Mouse (Mus musculus) embryonic stem cell, embryonic (primary cell): Measurements from ENCODE around the gene Lrrtm3.

Source experiments
- CTCF ChIA-PET, 4 experiments: fragments of 300-600 bp in 2 of 4; fragments of 350-600 bp in 2 of 4; sonication (Branson Sonifier 250); formaldehyde crosslinking; loops; one replicate each; lab custom pipeline; 2022; ENCODE audit warnings: inconsistent platforms in 2 of 4; lab: Charles Lee
- POLR2A ChIA-PET, 4 experiments: fragments of 300-600 bp in 2 of 4; fragments of 350-600 bp in 2 of 4; sonication (Branson Sonifier 250); formaldehyde crosslinking; loops; one replicate each; lab custom pipeline; 2022; ENCODE audit warnings: antibody characterized with exemption in 4 of 4, inconsistent platforms in 1 of 4; lab: Charles Lee

The Lrrtm3 gene

DNA sequence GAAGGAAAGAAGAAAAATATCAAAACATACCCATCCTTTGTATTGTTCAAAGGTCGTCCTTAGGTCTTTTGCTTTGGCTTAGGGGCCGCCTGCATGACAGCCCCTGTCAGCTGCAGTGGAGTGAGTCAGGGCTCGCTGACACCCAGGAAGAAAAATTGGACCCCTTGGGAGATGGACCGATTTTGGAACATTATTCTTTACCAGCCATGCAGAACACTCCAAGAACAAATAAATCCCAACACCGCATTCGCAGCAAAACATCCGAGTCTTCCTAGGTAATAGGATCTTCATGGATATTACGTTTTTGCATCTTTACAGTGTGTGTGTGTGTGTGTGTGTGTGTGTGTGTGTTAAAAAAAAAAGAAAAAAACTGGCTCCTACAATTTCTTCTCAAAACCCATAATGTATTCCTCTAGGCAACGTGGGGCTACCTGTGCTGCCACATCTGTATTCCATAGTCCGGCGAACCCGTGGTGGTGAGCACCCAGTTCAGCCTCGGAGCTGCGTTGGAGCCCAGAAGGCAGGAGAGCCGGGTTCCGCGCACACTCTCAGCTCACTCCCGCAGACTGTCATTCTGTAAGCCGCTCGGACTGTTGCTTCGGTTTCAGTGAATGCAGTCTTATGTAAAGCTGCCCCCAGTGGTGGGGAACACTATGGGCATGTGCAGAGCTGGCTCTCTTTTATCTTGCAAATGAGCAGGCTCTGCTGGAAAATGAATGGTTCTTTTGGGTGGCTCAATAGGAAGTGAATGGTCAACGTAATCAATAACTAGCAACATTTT, at the start of gene Lrrtm3:
TSS of gene Lrrtm3 (minus strand) at position 598 of the 781 bp plus-strand sequence.
- CTCF ChIA-PET, result interaction anchor here in 3 of 4 experiments (0.5 to 1.1 kb wide), 6 partner anchors 9 to 610 kb away, joined by 3 to 8 read pairs (median 3); no protein-coding TSS in a partner anchor
- POLR2A ChIA-PET, result interaction anchor here in 2 of 4 experiments (0.6 to 1.0 kb wide), 2 partner anchors 83 to 612 kb away, joined by 3 read pairs; no protein-coding TSS in a partner anchor

DNA sequence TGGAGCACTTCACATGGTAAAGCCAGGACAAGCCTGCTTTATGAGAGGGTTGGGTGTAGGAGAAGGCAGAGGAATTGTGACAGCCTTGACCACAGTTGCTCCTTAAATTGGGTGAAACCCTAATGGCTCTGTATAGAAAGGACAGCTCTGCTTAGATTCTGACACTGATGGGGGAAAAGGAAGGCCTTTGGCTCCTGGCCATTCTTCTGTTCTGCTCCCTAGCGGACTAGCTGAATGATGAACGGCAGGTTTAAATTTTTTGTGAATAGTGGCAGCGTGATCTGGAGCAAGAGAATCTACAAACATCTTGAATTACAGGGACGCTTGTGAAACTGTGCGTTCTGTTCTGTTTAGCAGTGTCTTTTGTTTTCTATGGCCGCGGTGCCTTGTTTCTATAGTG, 45.4 kb upstream of the Lrrtm3 start:
- CTCF ChIA-PET, result no interaction called here

DNA sequence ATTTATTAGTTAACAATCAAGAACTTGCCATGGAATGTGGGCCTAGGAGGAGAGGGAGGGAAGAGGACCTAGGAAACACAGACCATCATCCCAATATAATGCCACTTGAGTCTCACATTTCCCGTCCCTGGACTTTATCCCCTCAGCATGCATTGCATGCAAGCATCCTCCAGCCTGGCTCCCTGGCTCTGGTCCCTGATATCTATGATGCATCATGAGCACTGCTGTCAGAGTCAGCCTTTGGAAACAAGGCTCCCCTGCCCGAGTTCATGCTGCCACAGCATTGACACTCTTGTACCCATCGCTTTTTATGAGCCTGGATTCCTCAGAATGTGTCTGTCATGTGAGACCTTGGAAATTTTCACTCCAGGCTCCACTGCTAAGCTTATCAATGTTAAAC, 43.4 kb upstream of the Lrrtm3 start:
- POLR2A ChIA-PET, result no interaction called here
- CTCF ChIA-PET, result no interaction called here

More for the DNA sequence above, 45.4 kb upstream of the Lrrtm3 start:
- POLR2A ChIA-PET, result no interaction called here

DNA sequence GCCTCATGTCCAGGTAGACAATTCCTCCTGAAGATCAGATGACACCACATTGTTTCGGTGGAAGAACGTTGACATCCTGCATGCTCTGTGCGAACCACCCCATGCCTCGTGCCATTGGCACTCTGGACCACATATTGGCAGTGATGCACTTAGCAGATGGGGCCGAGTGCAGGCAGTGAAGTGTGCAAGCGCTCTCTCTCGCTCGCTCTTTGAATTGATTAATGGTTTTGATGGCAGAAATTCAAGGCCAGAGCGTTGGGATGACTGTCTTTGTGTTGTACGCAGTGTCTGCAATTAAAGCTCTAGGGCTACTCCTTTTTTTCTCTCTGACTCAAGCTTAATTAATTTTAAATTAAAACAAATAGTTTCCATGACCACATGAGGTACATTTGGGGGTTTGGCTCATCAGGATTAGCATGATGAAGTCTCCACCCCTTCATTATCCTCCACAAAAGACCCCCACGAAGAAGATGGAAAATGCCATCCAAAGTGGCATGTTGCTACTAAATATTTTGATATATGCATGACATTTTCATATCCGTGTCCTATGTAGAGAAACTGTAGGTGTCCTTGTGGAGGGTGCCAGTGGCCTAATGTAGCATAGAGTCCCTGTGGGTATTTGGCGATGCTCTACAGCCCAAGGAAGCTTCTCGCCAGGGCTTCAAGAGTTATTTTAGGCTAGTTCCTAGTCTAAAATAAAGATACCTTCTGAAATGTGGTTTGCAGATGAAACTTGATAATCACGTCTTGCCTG, 40.5 kb upstream of the Lrrtm3 start:
- ChIA-PET CTCF (no interaction called here), POLR2A (no interaction called here)

- CTCF ChIA-PET, result no interaction called here
- POLR2A ChIA-PET, result no interaction called here
These were observed 28.8 kb upstream of the Lrrtm3 start for GRCm38 (mm10) chr10:64118833-64119232.

DNA sequence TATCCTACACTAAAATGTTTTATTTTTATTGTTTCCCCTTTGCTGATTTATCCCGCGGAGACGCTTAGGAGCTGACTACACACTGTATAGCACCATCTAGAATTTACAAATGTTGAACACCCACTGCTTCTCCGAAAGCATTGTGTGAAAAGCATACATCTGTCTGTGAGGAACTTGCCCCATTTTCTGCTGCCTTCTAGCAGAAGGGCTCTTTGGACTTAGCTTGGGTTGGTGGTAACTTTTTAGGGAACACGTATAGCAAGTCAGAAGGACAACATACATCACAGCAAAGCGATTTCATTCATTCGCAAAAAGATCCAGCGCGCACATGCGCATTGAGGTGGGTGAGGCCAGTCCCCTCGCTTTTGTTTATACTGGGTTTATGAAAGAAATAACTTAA, 25.2 kb upstream of the Lrrtm3 start:
- ChIA-PET POLR2A (no interaction called here), CTCF (no interaction called here)

- ChIA-PET POLR2A (no interaction called here), CTCF (interaction anchor here in 1 of 4 experiments (1.1 kb wide), 1 partner anchor 305 kb away, joined by 4 read pairs; no protein-coding TSS in a partner anchor)
These were observed 6.5 kb upstream of the Lrrtm3 start for GRCm38 (mm10) chr10:64096532-64096931.

- ChIA-PET POLR2A (no interaction called here), CTCF (interaction anchor here in 2 of 4 experiments (0.6 to 1.1 kb wide), 2 partner anchors 312 to 1664 kb away, joined by 3 to 4 read pairs; no protein-coding TSS in a partner anchor)
These were observed 1.2 kb downstream of the Lrrtm3 start for GRCm38 (mm10) chr10:64088774-64089460.

- ChIA-PET POLR2A (interaction anchor here in 1 of 4 experiments (0.6 kb wide), 1 partner anchor 735 kb away, joined by 8 read pairs; no protein-coding TSS in a partner anchor), CTCF (interaction anchor here in 1 of 4 experiments (1.1 kb wide), 1 partner anchor 313 kb away, joined by 3 read pairs; no protein-coding TSS in a partner anchor)
These were observed 1.9 kb downstream of the Lrrtm3 start for GRCm38 (mm10) chr10:64087936-64088773.

DNA sequence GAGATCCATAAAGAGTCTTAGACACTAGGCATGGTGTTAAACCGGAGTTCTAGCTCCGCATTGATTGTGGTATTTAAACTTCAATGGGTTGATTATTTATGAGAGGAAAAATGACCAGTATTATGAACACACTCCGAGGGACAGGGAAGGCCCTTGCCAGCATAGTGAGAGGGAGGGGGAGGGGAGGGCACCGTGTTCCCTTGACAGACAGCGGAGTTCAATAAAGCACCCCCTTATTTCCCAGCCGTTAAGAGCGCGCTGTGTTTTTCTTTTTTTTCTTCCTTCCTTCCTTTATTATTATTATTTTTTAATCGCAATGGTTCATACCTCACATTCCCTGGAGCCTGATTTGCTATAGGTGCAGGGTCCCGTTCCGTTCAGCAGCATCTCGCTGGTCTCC, 2.6 kb downstream of the Lrrtm3 start:
- ChIA-PET POLR2A (no interaction called here), CTCF (interaction anchor here in 1 of 4 experiments (0.9 kb wide), 1 partner anchor 314 kb away, joined by 3 read pairs; no protein-coding TSS in a partner anchor)

DNA sequence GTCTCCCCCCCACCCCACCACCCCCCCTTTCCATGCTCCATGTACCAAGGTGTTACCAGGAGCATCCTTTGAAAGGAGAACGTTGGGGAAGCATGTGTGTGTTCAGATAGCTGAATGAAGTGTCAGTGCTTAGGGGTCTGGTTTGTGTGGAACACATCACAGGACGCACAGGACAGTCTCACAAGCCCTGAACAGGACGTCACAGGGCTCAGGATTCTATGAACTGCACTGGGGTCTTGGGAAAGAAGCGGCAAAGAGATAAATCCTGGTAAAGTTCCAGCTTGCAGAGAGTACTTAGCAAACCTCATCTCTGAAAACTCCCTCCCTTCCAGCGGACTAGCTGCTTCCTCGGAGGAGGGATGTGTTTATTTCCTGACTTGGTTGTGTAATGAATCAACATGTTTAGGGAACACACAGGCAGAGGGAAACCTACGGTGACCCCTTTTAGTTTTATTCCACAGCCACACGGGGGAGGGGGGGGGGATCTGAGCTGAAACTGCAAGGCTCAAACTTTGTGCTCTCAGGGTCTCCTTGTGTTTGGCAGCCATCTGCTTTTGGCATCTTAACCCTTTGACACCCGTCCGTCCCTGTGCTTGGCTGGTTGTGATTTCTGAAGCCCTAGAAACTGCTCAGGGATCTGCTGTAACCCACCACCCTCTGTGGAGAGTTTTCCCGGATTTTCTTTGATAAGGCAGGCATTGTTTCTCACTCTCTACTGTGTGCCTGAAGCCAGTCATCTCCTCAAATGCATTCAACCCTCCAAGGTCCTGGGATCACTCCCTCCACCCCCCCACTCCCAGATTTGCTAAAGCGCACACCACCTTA, 3.3 kb downstream of the Lrrtm3 start:
- CTCF ChIA-PET, result interaction anchor here in 1 of 4 experiments (0.9 kb wide), 1 partner anchor 315 kb away, joined by 3 read pairs; no protein-coding TSS in a partner anchor
- POLR2A ChIA-PET, result no interaction called here

DNA sequence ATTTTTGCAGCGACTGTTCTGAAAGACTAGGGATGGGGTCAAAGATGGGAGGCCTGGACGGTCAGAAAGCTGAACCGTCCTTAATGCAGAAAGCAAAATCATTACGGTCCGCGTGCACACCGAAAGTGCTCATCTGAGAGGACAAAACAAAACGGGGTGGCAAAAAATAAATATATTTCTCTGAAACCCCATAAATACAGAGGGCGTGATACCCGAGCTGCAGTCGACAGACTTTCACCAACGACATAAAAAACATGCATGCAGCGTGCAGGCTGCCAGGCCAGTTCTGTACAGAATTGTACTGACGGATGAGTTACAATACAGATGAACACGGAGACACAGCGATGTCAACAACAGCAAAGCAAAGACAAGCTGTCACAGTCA, 3.9 kb downstream of the Lrrtm3 start:
- POLR2A ChIA-PET, result no interaction called here
- CTCF ChIA-PET, result no interaction called here

GRCm38 (mm10) chr10:64084465-64084864, 5.6 kb downstream of the Lrrtm3 start:
- ChIA-PET POLR2A (no interaction called here), CTCF (interaction anchor here in 3 of 4 experiments (0.7 to 1.4 kb wide), 5 partner anchors 44 to 666 kb away, joined by 4 to 7 read pairs (median 5); no protein-coding TSS in a partner anchor)

- CTCF ChIA-PET, result interaction anchor here in 3 of 4 experiments (0.7 to 1.4 kb wide), 4 partner anchors 43 to 501 kb away, joined by 4 to 7 read pairs (median 6); no protein-coding TSS in a partner anchor
- POLR2A ChIA-PET, result no interaction called here
These were observed 6.3 kb downstream of the Lrrtm3 start for GRCm38 (mm10) chr10:64083813-64084212.

DNA sequence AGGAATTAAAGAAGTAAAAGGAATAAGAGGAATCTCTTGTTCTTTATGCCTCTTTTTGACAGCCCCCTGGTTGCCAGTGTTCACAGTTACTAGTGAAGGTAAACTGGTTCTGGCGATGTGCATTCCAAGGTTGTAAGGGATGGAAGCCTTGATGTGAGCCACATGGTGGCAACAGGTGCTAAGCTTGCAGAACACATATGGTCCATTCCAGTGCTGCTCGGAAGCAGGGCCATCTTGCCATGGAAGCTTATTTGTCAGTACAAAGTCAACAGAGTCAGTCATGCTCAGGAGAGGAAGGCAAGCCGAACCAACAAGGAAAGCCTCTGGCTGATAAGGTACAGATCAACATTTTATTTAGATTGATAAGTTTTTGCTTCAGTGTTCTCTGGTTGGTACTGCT, 7.7 kb downstream of the Lrrtm3 start:
- ChIA-PET CTCF (no interaction called here), POLR2A (no interaction called here)

- ChIA-PET POLR2A (no interaction called here), CTCF (no interaction called here)
These were observed 13.5 kb downstream of the Lrrtm3 start for GRCm38 (mm10) chr10:64076410-64077052.

GRCm38 (mm10) chr10:64075944-64076343, 14.1 kb downstream of the Lrrtm3 start:
- ChIA-PET CTCF (no interaction called here), POLR2A (interaction anchor here in 1 of 4 experiments (0.6 kb wide), 1 partner anchor 274 kb away, joined by 3 read pairs; no protein-coding TSS in a partner anchor)
